Mouse (Mus musculus) myocyte (in vitro differentiated cells): Measurements from ENCODE around the gene Cul9. TPM values are rescaled to one million over a fixed set of nuclear protein-coding genes. Genes with fewer than 3 reads are reported as not detected.
"Not testable (repeated sequence)": the region's sequence is repeated elsewhere in the genome, so short reads cannot be mapped to it uniquely, and the experiment has no call there.

ENCODE experiments used
- H3K27me3 ChIP-seq: one replicate; pipeline ENCODE4 v1.6.1; 2011; ENCODE audit not compliant: control insufficient read depth, insufficient read depth, insufficient read length
- H3K36me3 ChIP-seq: one replicate; pipeline ENCODE4 v1.6.1; 2011; ENCODE audit not compliant: control insufficient read depth, insufficient read depth
- H3K4me2 ChIP-seq: one replicate; pipeline ENCODE4 v1.6.1; 2011; ENCODE audit warnings: low read depth, control low read depth
- H3K4me3 ChIP-seq: one replicate; pipeline ENCODE4 v1.5.1; 2011; ENCODE audit warnings: mild to moderate bottlenecking, control low read depth, moderate library complexity
- H3K79me2 ChIP-seq: one replicate; pipeline ENCODE4 v1.6.1; 2011; ENCODE audit not compliant: control insufficient read depth, insufficient read depth
- H3ac ChIP-seq: one replicate; pipeline ENCODE4 v1.6.1; 2011; ENCODE audit not compliant: control insufficient read depth, insufficient read length
- CEBPB ChIP-seq: IDR thresholded peaks from 2 replicates; pipeline ENCODE4 v1.6.1; 2011; ENCODE audit warnings: mild to moderate bottlenecking, moderate library complexity; ENCODE audit not compliant: poor library complexity, insufficient read depth, severe bottlenecking
- E2F4 ChIP-seq: IDR thresholded peaks from one replicate; pipeline ENCODE4 v1.6.1; 2011; ENCODE audit warnings: mild to moderate bottlenecking, control low read depth, moderate library complexity; ENCODE audit not compliant: insufficient read depth
- MAX ChIP-seq: IDR thresholded peaks from one replicate; pipeline ENCODE4 v1.6.1; 2011; ENCODE audit warnings: low read depth, mild to moderate bottlenecking, control low read depth
- MYOD1 ChIP-seq, 3 experiments: IDR thresholded peaks; one replicate each; pipeline ENCODE4 v1.6.1; 2011; ENCODE audit warnings: control low read depth in 2 of 3, low read depth in 2 of 3, mild to moderate bottlenecking in 2 of 3, moderate library complexity in 1 of 3; ENCODE audit not compliant: insufficient read length in 2 of 3, control insufficient read depth in 1 of 3
- MYOG ChIP-seq, 3 experiments: IDR thresholded peaks; one replicate each; pipeline ENCODE4 v1.6.1; 2011; ENCODE audit warnings: control low read depth in 2 of 3, low read depth in 2 of 3, mild to moderate bottlenecking in 2 of 3; ENCODE audit not compliant: insufficient read length in 2 of 3, control insufficient read depth in 1 of 3, insufficient read depth in 1 of 3
- POLR2A ChIP-seq: IDR thresholded peaks from one replicate; pipeline ENCODE4 v1.6.1; 2011; ENCODE audit warnings: low read depth, mild to moderate bottlenecking, control low read depth, moderate library complexity; ENCODE audit not compliant: insufficient read length
- POLR2AphosphoS2 ChIP-seq: IDR thresholded peaks from one replicate; pipeline ENCODE4 v1.6.1; 2011; ENCODE audit warnings: low read depth, control low read depth; ENCODE audit not compliant: insufficient read length
- REST ChIP-seq: IDR thresholded peaks from one replicate; pipeline ENCODE4 v1.6.1; 2011; ENCODE audit warnings: mild to moderate bottlenecking, control low read depth, moderate library complexity; ENCODE audit not compliant: insufficient read depth, insufficient read length
- SRF ChIP-seq: IDR thresholded peaks from one replicate; pipeline ENCODE4 v1.6.1; 2011; ENCODE audit warnings: low read depth; ENCODE audit not compliant: control insufficient read depth, insufficient read length
- TCF12 ChIP-seq: IDR thresholded peaks from one replicate; pipeline ENCODE4 v1.6.1; 2011; ENCODE audit warnings: mild to moderate bottlenecking, control low read depth; ENCODE audit not compliant: poor library complexity, insufficient read depth, severe bottlenecking
- TCF3 ChIP-seq: IDR thresholded peaks from one replicate; pipeline ENCODE4 v1.6.1; 2011; ENCODE audit warnings: low read depth, control low read depth; ENCODE audit not compliant: insufficient read length
- USF1 ChIP-seq: IDR thresholded peaks from one replicate; pipeline ENCODE4 v1.6.1; 2011; ENCODE audit warnings: low read depth, mild to moderate bottlenecking, control low read depth, moderate library complexity
- polyA plus RNA-seq: library from polyadenylated mRNA; unstranded; fragments of >200 nt; fragmentation: generic; extraction: Trizol; gene quantifications from one replicate; pipeline ENCODE4 v1.2.1, GENCODE M21; 2012; ENCODE audit warnings: missing spikeins

Gene Cul9
- polyA plus RNA-seq, 1 experiment = 0.43 TPM

GRCm38 (mm10) chr17:46497956-46498355, 48.2 kb downstream of the Cul9 start:
- H3K4me3 ChIP-seq = peak overlapping the region; percentile 37
- TF ChIP-seq SRF (no peak), CEBPB (no peak), USF1 (no peak), MYOG (IDR thresholded peaks at IDR 0.05; ENCODE audit: control insufficient read depth in 1 of 3, insufficient read depth in 1 of 3, insufficient read length in 2 of 3, low read depth in 2 of 3) (no peak), POLR2A (no peak), POLR2AphosphoS2 (no peak), TCF12 (no peak), TCF3 (no peak), REST (no peak), E2F4 (no peak), MYOD1 (IDR thresholded peaks at IDR 0.05; ENCODE audit: control insufficient read depth in 1 of 3, insufficient read length in 2 of 3, low read depth in 2 of 3) (no peak), MAX (no peak)
- H3K4me2 ChIP-seq = peak overlapping the region; percentile 75
- H3K27me3 ChIP-seq = peaks cover 19% of the 10 kb centered on the region
- H3K79me2 ChIP-seq = no peaks in the 10 kb centered on the region
- H3ac ChIP-seq = no peak overlapping the region
- H3K36me3 ChIP-seq = no peaks in the 10 kb centered on the region

DNA sequence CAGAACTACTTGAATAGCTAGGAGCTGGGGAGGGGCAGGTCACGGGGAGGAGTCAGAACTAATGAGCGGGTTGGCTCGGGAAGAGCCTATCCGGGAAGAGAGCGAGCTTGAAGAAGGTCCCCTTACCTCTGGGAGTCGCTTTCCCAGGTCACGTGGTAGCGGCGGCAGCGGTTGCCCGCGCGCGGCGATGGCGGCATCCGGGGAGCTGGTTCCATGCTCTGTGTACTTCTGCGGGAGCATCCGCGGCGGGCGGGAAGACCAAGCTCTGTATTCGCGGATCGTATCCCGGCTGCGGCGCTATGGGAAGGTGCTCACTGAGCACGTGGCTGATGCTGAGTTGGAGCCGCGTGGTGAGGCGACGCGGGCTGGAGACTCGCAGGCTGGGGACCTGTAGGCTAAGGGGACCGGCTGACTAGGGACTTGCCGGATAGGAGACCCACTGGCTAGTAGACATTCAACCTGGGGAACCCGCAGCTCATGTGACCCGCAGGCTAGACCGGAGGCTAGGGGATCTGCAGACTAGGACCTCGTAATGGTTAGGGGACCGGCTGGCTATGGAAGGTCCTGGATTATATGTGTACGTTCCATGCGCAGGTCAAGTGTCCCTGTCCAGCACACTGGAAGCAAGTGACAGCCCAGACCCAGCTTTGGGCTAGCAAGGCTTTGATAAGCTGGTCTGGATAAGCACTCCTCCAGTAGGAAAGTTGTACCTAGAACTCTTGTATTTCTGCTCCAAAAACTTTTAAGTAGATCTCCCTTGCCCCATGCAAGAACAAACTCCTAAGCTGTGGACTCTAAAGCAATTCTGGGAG, 49.4 kb downstream of the Cul9 start, which contains the start of gene Dnph1:
TSS of gene Dnph1 (plus strand) at position 89 of the 812 bp plus-strand sequence.
- Histone ChIP-seq H3K4me3 (peak within 1 kb of the TSS; percentile 37), H3K79me2 (no peaks in the 10 kb centered on the region), H3K4me2 (peak within 1 kb of the TSS; percentile 75), H3K36me3 (no peaks in the 10 kb centered on the region), H3K27me3 (peaks cover 25% of the 10 kb centered on the region), H3ac (peak within 1 kb of the TSS; percentile 10)
- peak; percentile 63 for TF ChIP-seq REST
- no peak for TF ChIP-seq CEBPB
- no peak for TF ChIP-seq SRF
- no peak for TF ChIP-seq TCF12
- no peak for TF ChIP-seq POLR2AphosphoS2
- TF ChIP-seq MYOD1 (IDR thresholded peaks at IDR 0.05; ENCODE audit: control insufficient read depth in 1 of 3, insufficient read length in 2 of 3, low read depth in 2 of 3) = no peak
- TF ChIP-seq E2F4 = no peak
- peak; percentile 89 for TF ChIP-seq USF1
- no peak for TF ChIP-seq TCF3
- TF ChIP-seq MYOG (IDR thresholded peaks at IDR 0.05; ENCODE audit: control insufficient read depth in 1 of 3, insufficient read depth in 1 of 3, insufficient read length in 2 of 3, low read depth in 2 of 3) = peak in 1 of 3 experiments; percentile 21
- TF ChIP-seq MAX = no peak
- peak; percentile 80 for TF ChIP-seq POLR2A

- peak overlapping the region; percentile 37 for H3K4me3 ChIP-seq
Measured at GRCm38 (mm10) chr17:46496081-46496480, 50.1 kb downstream of the Cul9 start.

GRCm38 (mm10) chr17:46495486-46495885, 50.7 kb downstream of the Cul9 start:
- Histone ChIP-seq H3K79me2 (no peaks in the 10 kb centered on the region), H3K4me3 (no peak overlapping the region), H3K27me3 (peaks cover 32% of the 10 kb centered on the region), H3K36me3 (no peaks in the 10 kb centered on the region), H3ac (no peak overlapping the region), H3K4me2 (no peak overlapping the region)
- TF ChIP-seq MYOG (IDR thresholded peaks at IDR 0.05; ENCODE audit: control insufficient read depth in 1 of 3, insufficient read depth in 1 of 3, insufficient read length in 2 of 3, low read depth in 2 of 3) (peak in 1 of 3 experiments; percentile 41), POLR2A (no peak)

More at GRCm38 (mm10) chr17:46496081-46496480, 50.1 kb downstream of the Cul9 start:
- H3ac ChIP-seq, H3K36me3 ChIP-seq, H3K79me2 ChIP-seq: not testable (repeated sequence)
- Histone ChIP-seq H3K4me2 (peak overlapping the region; percentile 75), H3K27me3 (peaks cover 32% of the 10 kb centered on the region)

GRCm38 (mm10) chr17:46487431-46487830, 58.8 kb downstream of the Cul9 start, which contains the start of gene Ttbk1:
TSS of gene Ttbk1 (minus strand) at chr17:46487675.
- peaks cover 77% of the 10 kb centered on the region for H3K27me3 ChIP-seq
- no peaks in the 10 kb centered on the region for H3K36me3 ChIP-seq
- TF ChIP-seq POLR2A (no peak), REST (no peak), E2F4 (no peak), POLR2AphosphoS2 (no peak), CEBPB (no peak), TCF12 (no peak), TCF3 (no peak), MAX (no peak), MYOD1 (IDR thresholded peaks at IDR 0.05; ENCODE audit: control insufficient read depth in 1 of 3, insufficient read length in 2 of 3, low read depth in 2 of 3) (no peak), SRF (no peak), USF1 (no peak), MYOG (IDR thresholded peaks at IDR 0.05; ENCODE audit: control insufficient read depth in 1 of 3, insufficient read depth in 1 of 3, insufficient read length in 2 of 3, low read depth in 2 of 3) (no peak)
- no peaks in the 10 kb centered on the region for H3K79me2 ChIP-seq
- H3ac ChIP-seq = no peak within 1 kb of the TSS
- H3K4me3 ChIP-seq = no peak within 1 kb of the TSS
- no peak within 1 kb of the TSS for H3K4me2 ChIP-seq
